Mouse (Mus musculus): ENCODE data around the gene Cbx2.
A peak's percentile ranks its signal among the peaks of the same experiment; 100 is the strongest.

Cbx2 gene

GRCm38 (mm10) chr11:119042466-119043272 is 19.9 kb downstream of the Cbx2 start:
- DNase-seq (ENCODE audit: low spot score): no peak

GRCm38 (mm10) chr11:119043273-119043540 is 20.4 kb downstream of the Cbx2 start:
- DNase-seq (ENCODE audit: low spot score): no peak

- no peak for DNase-seq (ENCODE audit: low spot score)
Observed at GRCm38 (mm10) chr11:119043761-119044550, 21.2 kb downstream of the Cbx2 start.

- DNase-seq (ENCODE audit: low spot score): peak; percentile 53
Observed at GRCm38 (mm10) chr11:119044551-119045337, 22.0 kb downstream of the Cbx2 start.

GRCm38 (mm10) chr11:119046601-119047245 is 24.0 kb downstream of the Cbx2 start:
- DNase-seq (ENCODE audit: low spot score): peak; percentile 67

GRCm38 (mm10) chr11:119047261-119048132 is 24.7 kb downstream of the Cbx2 start:
- DNase-seq (ENCODE audit: low spot score): no peak

DNA sequence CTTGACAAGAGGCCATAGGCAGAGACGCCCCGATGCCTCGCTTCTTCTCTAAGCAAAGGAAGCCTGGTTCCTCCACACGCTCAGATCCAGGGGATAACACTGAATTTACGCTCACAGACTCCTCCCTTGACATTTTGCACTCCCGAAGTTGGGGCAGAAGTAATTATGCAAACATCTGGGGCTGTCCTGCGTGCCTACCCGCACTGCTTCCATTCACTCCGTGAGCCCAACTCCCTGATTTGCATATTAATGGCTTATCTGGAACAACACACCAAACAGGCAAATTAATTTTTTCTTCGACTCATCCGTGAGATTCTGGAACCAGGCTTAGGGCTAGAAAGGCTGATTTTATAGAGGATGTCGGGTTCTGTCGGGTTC is 25.4 kb downstream of the Cbx2 start:
- DNase-seq (ENCODE audit: low spot score): no peak

GRCm38 (mm10) chr11:119050361-119050760 is 27.6 kb downstream of the Cbx2 start:
- DNase-seq (ENCODE audit: low spot score): no peak

DNA sequence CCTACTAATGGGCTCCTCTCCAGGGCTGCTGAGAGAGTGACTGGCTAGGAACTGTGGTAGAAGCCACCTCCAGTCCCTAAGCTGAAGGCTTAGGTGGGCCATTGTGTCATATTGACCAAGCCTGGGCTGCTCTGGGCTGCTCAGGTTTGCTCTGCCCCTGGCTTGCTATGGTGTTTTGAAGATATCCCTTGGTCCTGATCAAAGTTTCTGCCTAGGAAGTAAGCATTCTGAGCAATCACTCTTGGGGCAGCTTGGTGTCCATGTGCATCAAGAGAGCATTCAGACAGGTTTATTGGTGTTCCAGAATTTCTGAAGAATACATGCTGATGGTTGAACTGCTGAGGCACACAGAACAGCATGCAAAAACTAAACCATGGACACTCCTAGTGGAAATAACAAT is 28.7 kb downstream of the Cbx2 start:
- DNase-seq (ENCODE audit: low spot score): no peak

- no peak for DNase-seq (ENCODE audit: low spot score)
Observed at GRCm38 (mm10) chr11:119051927-119052660, 29.3 kb downstream of the Cbx2 start.

- DNase-seq (ENCODE audit: low spot score): no peak
Observed at GRCm38 (mm10) chr11:119052661-119053256, 30.0 kb downstream of the Cbx2 start.

DNA sequence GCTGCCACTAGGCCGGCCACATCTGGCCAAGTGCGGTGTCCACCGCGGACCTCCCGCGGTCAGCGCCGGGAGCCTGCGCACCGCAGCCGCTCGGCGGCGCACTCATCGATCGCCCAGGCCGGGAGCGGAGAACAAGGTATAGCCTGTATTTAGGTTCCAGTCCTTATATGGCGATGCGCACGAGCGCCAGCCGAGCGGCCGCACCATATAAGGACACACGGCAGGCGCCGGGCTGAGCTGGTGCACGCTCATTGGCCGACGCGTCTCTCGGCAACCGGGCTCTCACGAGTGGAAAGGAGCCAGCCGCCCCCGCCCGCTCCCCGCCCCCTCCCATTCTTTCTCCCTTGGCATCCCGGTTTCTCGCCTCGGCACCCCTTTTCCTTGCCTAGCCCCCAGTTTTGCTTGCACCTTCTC is 30.5 kb downstream of the Cbx2 start:
- DNase-seq (ENCODE audit: low spot score): peak; percentile 81

- no peak for DNase-seq (ENCODE audit: low spot score)
Observed at GRCm38 (mm10) chr11:119053738-119054350, 31.1 kb downstream of the Cbx2 start.

- DNase-seq (ENCODE audit: low spot score): no peak
Observed at GRCm38 (mm10) chr11:119054351-119055345, 31.9 kb downstream of the Cbx2 start.

DNA sequence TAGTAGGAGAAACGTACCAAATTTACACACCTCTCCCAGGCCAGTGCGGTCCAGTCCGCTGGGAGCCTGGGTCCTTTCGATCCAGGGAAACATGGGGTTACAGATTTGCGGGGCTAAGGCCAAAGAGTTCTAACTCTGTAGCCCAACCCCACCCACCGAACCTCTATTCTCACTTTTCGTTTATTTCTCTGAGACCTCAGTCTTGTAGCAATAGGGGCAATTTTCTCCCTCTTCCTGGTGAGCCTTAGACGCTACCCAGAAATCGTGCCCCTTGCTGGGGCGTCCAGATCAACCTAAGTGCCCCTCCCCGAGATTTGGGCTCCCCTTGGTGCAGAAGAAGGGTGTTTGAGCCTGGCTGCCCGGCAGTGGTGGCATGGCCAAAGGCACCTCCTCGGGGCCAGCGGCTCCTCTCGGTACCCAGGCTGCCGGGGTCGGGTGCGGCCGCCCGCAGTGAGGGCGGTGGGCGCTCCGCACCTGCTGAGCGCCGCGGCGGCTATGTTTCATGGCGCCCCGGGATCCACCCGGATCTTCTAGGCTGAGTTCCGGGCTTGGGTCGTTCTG is 32.9 kb downstream of the Cbx2 start:
- DNase-seq (ENCODE audit: low spot score): peak; percentile 39

- peak; percentile 67 for DNase-seq (ENCODE audit: low spot score)
Observed at GRCm38 (mm10) chr11:119056301-119057211, 33.8 kb downstream of the Cbx2 start.

GRCm38 (mm10) chr11:119057291-119057690 is 34.5 kb downstream of the Cbx2 start:
- DNase-seq (ENCODE audit: low spot score): no peak
